Mouse (Mus musculus) heart, postnatal 4 days (tissue): ENCODE measurements around the gene Pknox1. TPM values are rescaled to one million over a fixed set of nuclear protein-coding genes. Genes with fewer than 3 reads are reported as not detected.
"Not testable (repeated sequence)": the region's sequence is repeated elsewhere in the genome, so short reads cannot be mapped to it uniquely, and the experiment has no call there.

Experiments used
- DNase-seq: peaks from one replicate; pipeline ENCODE4 v3.0.0; 2021
- total RNA-seq, 2 experiments: library from RNA; stranded (reverse); gene quantifications; 2 replicates each; pipeline ENCODE4 v1.2.3; 2021

Pknox1 gene
- 10 to 100 TPM; 17.0 to 17.9 TPM for total RNA-seq

DNA sequence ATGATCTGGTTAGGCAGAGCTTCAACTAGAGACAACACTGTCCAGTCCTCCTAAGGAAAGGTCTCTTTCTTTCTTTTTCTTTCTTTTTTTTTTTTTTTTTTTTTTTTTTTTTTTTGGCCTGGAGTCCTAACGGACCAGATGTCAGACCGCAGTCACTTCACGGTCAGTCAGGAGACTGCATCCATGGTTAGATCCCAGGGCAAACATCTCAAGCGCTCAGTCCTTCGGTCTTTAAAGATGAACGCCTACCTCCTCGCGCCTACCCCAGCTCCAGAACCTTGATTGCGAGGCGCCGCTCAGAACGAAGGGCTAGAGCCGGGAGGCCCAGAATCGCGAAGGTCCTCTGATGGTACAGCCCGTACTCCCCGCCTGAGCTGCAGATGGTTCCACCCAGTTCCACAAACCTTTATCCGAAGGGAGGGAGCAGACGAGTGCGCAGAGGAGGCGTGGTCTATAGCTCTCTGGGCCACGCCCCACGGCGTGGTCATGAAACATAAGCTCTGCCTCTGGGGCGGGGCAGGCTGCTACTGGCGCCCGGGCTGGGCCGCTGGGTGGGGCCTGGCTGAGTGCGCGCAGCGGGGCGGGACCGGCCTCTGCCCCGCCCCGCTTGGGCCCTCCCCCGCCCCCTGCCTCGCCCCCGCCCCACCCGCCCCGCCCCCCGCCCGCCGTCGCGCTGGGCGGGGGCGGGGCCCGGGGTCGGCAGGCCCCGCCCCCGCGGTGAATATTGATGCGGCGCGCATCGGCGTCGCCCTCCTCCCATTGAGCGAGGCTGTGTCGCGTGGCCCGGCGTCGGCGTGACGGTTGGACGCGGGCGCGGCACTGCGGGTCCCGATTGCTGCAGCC, at the start of gene Pknox1:
Gene Pknox1 (plus strand): TSS at position 720 of the 843 bp plus-strand sequence.
- peak; percentile 99 for DNase-seq

DNA sequence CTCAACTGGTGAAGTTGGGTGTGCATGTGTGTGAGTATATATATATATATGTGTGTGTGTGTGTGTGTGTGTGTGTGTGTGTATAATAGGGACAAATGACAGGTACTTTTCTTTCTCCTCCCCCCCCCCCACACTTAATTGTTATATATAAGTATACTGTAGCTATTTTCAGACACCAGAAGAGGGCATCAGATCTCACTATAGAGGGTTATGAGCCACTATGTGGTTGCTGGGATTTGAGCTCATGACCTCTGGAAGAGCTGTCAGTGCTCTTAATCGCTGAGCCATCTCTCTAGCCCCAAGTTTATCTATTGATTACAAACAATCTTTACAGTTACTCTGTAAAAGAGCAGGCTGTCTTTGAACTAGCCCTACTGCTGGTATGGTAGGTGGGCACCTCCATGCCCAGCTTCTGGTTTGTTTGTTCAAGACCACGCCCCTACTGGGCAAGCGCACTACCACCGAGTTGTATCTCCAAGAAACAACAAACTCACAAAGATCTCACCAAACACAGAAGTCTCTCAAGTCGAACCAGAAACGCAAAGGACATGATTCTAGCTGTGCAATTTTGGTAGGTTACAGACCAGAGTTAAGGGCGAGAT, 45.1 kb upstream of the Pknox1 start:
- DNase-seq, result no peak

DNA sequence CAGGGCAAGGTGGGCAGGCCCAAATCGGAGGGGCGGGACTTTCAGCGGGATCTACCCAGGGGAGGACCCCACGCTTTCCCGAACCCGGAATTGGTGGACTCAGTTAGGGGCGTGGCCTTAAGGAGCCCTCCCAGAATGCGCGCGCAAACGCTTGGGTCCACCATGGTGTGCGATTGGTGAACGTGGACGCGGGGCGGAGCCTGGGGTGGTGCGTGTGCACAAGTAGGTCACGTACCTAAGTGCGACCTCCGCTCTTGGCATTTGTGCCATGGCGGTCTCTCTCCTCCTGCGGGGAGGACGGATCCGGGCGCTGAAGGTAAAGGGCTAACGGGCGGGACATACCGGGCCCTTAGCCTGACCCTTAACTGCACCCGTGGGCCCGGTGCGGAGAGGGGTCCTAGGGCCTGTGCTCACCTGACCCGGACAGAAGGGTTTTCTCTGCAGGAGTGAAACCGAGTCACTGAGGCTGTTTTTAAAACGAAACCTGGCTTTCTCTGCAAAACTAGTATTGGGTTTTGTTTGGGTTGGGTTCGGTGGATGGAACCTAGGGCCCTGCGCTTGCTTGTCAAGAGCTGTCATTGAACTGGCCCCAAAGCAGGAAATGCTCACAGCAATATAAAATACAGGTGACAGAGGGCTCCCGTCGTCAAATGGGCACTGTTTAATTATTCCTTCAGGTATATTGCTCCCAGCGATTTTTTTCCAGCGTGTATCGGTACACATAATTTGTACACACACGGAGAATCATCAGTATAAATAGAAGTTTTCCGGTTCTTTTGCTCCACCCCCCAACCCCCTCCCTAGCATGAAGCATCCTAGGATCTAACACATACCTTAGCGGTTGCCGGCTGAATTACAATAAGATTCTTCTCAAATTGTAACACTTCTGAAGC, 44.3 kb upstream of the Pknox1 start, which contains the start of the genes Wdr4 and Ndufv3:
Gene Wdr4 (minus strand): TSS at position 35 of the 893 bp plus-strand sequence.
Gene Ndufv3 (plus strand): TSS at position 170 of the 893 bp plus-strand sequence.
- peak; percentile 99 for DNase-seq

DNA sequence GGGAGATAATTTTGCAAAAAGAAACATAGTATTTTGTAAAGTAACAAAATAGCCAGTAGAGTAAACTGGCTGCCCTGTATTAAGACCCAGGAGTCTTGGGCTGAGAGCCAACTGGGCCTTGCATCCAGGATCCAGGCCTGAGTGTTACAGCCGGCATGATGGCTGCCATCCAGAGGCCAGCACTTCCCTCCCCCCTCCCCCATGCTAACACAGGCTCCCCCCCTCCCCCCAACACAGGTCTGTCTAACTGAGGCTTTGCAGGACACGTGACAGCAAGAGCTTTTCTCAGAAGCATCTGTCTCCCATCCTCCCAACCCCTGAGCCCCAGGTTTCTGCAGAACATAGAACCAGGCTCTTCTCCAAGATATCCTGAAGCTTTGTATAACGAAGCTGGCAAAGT, 43.6 kb upstream of the Pknox1 start:
- peak; percentile 77 for DNase-seq

DNA sequence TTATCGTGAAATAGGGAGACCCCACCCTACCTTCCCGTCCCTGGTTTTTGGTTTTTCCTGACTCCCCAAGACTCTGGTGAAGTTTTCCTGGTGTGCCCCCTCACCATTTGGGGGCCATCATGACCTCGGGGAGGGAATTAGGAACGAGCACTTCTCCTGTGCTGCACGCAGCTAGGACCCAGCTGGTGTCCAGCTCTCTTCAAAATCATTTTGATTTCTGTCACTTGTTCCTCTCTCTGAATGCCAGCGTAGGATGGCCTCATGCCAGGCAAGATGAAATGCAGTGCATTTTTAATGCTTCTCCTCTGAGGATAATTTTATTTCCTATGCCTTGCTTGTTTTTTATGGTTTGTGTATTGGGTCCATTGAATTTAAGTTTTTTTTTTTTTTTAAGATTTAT, 42.6 kb upstream of the Pknox1 start:
- no peak for DNase-seq

DNA sequence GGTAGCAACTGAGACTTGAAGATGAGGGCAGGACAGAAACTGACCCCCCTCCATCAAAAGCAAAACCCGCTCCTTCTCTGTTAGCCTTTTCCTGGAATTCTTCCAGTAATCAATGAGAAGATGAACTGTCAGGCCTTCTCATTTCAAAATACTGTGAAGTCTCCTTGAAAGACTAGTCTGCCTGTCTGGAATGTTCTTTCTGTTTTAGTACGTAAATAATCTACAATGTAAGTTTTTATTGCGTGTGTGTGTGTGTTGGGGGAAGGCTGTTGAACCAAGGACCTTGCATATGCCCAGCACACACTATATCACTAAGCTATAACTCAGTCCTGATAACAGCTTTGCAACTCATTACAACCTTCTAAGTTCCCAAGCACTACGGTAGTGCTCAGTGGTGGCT, 39.4 kb upstream of the Pknox1 start:
- DNase-seq, result no peak

DNA sequence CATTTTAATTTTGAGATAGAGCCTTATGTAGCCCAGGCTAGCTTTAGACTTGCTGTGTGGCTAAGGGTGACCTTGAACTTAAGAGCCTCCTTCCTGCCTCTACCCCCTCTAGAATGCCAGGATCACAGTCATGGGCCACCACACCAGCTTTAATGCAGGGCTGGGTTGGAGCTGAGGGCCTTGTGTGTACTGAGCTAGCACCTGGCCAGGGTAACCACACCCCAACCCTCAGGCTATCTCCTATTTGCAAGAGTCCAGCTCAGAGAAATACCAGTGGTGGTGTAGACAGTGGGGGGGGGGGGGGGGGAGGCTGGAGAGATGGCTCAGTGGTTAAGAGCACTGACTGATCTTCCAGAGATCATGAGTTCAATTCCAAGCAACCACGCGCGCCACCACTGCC, 38.7 kb upstream of the Pknox1 start:
- DNase-seq, result no peak

DNA sequence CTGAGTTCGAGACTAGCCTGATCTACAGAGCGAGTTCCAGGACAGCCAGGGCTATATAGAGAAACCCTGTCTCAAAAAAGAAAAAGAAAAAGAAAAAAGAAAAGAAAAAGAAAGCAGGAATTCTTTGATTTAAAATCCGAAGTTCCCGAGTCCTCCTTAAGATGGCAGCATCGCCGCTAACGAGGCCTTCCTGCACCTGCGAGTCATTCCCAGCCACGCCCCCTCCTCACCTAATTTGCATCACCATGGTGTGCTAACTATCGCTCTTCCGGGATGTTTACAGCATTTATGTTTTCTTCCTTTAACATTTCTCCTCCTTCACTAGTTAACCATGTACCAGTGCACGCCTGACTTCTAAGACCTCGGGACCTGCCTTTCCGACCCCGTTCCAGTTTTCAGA, 35.2 kb upstream of the Pknox1 start:
- DNase-seq, result peak; percentile 46

DNA sequence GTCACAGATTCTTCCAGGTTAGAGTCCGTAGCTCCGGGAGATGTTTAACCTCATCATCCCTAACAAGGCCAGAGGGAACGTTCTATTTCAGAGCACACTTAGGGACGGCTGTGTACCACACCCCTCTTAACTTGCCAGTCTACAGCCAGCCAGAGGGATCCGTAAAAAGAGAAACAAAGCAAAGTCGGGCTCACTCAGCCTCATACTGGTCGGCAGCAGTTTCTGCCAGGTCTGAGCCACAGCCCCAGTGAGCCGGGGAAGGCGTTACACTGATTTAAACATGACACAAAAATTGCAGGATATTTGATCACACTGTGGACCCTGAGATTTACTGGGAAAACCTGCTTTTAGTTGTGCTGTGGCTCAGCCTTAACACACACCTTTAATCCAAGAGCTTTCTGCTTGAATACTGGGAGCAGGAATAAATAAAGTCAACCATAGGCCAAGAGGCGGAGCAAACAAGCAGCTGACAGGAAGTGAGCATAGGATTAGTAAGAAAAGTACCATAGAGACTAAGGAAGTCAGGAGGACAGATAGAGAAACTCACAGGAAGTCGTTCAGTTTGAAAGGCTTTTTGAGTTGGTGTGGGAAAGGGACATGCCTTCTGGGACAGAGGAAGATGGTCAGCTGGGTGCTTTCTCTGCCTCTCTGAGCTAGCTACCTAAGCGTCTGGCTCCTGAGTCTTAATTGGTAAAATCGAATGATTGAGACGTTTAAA, 32.9 kb upstream of the Pknox1 start:
- DNase-seq, result no peak

DNA sequence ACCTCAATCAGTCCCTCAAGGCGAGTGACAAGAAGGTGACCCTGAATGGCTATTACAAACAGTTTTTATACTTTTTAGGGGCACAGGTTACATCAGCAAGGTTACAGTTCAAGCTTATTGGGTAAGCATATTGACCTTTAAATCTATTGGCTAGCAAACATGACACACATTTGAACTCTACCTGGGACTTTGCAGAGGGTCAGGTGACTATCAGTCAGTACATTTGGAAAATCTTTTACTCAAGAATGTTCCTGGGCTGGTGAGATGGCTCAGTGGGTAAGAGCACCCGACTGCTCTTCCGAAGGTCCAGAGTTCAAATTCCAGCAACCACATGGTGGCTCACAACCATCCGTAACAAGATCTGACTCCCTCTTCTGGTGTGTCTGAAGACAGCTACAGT, 32.2 kb upstream of the Pknox1 start:
- DNase-seq, result not testable (repeated sequence)

DNA sequence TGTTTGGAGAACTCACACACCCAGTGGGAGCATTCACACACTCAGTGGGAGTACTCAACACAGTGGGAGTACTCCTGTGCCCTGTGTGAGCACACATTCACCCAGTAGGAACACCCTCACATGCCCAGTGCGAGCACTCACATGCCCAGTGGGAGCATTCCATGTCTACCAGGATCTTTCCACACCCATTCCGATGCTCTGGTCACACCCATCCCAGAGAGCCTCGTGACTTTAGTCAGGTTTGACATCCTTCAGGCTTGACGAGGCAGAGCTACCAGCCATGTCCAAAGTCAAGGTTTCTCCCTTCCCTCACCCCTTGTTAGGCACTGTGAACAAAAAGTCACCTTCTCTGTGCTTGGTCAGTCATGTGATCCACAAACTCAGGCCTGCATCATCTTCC, 29.2 kb upstream of the Pknox1 start:
- no peak for DNase-seq

DNA sequence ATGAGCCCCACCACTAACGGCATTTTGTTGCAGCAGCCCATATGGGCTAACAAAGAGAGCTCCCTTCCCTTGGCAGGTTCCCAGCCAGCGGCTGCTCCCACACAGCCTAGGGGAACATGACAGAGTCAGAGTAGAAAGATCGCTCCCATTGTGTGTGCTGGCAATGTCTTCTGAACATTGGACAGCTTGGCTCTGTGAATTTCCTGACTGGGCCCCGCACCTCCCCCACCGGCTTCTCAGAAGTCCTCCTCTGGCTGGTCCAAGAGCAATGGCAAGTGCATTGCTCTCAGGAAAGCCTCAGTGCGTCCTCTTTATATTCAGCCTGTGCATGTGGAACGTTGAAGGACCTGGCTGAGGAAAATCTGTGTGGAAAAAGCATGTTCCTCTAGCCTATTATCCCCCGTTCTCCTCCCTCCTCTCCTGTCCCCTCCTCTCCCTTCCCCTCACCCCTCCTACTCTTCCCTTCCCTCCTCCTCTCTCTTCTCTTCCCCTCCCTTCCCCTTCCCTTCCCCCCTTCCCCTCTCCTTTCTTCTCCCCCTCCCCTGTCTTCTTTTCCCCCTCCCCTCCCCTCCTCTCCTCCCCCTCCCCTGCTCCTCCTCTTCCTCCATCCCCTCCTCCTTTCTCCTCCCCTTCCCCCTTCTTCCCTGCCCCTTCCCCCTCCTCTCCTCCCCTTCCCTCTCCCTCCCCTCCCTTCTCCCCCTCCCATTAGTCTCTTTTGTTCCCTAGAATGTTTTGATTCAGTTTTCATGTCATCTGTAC, 28.5 kb upstream of the Pknox1 start:
- peak; percentile 82 for DNase-seq

DNA sequence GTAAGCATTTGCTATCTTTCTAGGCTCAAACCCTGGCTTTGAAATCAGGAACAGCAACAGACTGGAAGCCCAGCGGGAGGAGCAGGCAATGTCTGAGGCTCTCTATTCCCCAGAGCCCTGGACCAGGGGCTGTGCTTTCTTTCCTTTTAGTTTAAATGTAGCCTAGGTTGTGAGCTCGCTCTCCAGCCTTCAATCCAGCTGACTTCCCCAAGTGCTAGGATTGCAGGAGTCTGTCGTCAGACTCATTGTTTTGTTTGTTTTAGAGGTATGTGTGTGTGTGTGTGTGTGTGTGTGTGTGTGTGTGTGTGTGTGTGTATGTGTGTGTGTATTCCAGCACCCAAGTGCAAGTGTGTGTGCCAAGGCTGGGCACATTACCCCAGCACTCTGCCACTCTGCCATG, 24.4 kb upstream of the Pknox1 start:
- no peak for DNase-seq

DNA sequence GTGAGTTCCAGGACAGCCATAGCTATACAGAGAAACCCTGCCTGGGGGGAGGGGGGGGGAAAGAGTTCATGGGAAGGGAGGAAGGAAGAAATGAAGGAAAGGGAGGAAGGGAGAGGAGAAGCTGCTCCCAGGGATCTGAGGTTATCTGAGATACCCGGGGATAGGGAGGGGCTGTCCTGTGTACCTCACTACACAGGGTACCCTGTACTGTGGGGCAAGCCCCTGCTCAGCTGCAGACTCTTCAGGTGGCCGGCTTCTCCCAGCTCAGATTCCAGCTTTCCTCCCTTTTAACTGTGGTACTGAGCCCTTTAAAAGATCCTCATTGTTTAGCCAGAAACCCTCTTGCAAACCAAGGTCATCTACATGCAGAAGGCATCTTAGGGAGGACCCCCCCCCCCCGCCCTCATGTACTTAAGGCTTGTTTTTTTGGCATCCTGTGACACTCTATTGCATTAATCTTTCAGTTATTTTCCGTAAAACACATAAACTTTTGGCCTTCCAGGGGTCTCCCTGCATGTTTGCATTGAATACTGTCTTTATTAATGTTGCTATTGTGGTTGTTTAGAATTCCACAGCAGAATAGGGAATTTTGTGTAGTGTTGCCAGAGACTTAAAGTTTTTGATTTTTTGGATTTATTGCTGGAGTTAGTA, 23.6 kb upstream of the Pknox1 start:
- DNase-seq, result no peak

DNA sequence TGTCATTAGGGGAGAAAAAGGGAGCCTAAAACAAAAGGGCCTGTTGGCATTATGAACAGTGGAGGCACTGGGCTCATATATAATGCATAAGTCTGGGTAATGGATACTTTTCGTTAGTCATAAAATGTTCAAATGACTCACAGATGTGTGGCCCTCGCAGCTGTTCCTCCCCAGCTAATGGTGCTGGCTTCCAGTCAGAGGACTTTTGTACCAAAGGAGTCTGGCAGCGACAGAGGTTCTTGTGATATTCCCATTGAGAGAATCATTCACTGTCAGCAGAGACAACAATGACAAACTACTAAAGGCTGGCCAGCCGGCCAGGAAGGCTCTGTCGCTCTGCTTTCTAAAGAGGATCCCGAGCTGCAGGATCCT, 23.1 kb upstream of the Pknox1 start:
- DNase-seq, result peak; percentile 14

DNA sequence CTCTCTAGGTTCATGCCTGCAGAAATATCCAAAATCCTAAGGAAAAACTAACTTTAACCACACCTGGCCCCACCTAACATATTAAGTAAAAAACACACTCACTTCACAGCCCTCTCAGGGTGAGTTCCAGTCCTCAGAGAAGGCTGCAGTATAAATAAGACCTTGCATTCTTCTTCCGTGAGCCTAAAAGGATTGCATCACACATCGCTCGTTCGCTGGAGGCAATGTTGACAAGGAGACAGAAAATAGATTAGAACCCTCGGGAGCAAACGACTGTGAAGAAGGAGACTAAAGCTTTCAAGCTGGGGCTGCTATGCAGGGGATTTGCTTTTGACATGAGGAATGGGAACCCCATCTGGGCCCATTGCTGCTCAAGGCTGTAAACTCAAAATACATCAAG, 21.0 kb upstream of the Pknox1 start:
- DNase-seq, result no peak

DNA sequence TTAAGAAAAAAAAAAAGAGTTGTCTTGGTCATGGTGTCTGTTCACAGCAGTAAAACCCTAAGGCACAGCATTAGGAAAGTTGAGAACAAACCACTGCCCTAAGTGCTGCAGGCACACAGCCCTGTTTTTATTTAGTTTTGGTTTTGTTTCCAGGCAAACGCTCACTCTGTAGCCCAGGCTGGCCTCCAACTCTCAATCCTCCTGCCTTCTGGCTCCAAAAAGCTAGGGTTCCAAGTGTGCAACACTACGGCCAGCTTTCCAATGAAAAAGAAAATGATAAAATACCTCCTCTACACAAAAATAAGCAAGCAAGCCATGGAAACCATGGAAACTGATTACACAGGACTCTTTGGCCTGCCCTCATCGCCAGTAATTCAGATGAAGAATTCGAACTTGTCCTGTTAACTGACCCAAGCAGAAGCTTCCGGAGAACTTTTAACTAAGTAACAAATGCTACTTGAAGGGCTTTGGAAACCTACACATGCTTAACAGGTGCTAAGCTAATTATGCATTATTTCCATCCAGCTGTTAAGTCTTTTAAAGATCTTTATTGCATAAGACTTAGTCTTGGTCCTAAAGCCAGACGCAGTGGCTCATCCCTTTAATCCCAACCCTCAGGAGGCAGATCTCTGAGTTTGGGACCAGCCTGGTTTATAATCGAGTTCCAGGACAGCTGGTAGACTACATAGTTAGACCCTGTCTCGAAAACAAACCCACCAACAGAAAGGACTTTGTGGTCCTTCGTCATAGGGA, 17.9 kb upstream of the Pknox1 start:
- DNase-seq, result no peak

DNA sequence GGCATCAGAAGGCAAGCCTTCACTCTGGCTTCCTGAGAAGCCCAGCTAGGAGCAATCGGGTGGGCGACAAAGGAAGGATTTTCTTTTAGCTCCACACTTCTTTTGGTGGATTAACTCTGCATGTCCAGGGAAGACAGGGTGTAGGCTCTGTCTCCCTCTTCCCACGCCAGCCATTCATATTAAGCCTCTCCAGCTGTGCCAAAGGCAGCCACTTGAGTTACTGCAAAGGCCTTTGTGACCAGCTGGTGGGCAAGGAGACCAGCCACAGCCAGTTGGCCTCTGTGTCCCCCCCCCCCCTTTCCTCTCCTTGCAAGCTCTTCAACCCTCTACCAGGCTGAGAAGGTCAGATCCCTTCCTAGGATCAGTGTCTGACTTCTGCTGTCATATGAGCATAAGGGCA, 16.6 kb upstream of the Pknox1 start:
- no peak for DNase-seq

DNA sequence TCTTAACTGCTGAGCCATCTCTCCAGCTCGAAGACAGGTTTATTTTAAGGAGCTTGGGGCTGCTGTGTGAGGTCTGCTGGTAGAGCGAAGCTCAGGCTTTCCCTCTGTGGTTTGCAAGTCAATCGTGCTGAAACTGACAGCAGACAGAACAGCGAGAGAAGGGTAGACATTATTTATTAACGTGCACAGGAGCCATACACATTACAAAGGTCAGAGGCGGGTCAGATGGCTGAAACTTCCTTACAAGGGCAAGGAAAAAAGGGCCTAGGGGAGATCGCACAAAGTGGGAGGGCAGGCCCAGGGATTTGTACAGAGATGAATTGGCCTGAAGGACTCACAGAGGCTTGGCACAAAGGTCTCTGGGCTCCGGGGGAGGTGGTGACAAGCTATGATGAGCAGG, 15.1 kb upstream of the Pknox1 start:
- no peak for DNase-seq

DNA sequence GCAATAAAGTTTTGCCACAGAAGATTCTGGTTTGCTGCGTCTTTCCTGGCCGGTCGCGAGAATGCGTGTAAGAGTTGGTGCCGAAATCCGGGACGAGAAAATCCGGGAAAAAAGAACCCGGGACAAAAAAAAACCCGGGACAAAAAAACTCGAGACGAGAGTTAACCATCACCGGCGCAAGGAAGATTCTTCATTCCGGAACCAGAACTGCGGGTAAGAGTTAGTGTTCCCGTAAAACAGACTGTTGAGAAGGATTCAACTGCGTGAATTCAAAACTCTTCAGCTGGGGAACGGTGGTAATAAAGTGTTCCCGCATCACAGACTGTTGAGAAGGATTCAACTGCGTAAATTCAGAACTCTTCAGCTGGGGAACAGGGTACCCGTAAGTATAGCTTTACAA, 11.9 kb upstream of the Pknox1 start:
- not testable (repeated sequence) for DNase-seq
